Mouse (Mus musculus) brain, embryonic 14.5 days (tissue): Measurements from ENCODE around the gene Csnk1g2.
"Not testable (repeated sequence)": the region's sequence is repeated elsewhere in the genome, so short reads cannot be mapped to it uniquely, and the experiment has no call there.

Experiments used
- CTCF ChIP-seq: fragments of 200-500 bp; IDR thresholded peaks from 2 replicates; pipeline ENCODE4 v1.5.1; 2012; ENCODE audit warnings: inconsistent platforms, mild to moderate bottlenecking, moderate library complexity, borderline replicate concordance; ENCODE audit not compliant: insufficient read depth, insufficient read length; ENCODE audit errors: extremely low read depth
- POLR2A ChIP-seq: fragments of 200-500 bp; IDR thresholded peaks from 2 replicates; pipeline ENCODE4 v1.6.1; 2012; ENCODE audit warnings: mild to moderate bottlenecking, inconsistent platforms, borderline replicate concordance; ENCODE audit not compliant: poor library complexity, insufficient read depth, insufficient read length, severe bottlenecking; ENCODE audit errors: extremely low read depth

- TF ChIP-seq POLR2A, CTCF: not testable (repeated sequence)
These were observed 16.9 kb upstream of the Csnk1g2 start, which contains the start of gene Gm49322 for GRCm38 (mm10) chr10:80605721-80606120.
